20 mouse cellular contexts compared by ENCODE assay signal in the genomic region with DNA sequence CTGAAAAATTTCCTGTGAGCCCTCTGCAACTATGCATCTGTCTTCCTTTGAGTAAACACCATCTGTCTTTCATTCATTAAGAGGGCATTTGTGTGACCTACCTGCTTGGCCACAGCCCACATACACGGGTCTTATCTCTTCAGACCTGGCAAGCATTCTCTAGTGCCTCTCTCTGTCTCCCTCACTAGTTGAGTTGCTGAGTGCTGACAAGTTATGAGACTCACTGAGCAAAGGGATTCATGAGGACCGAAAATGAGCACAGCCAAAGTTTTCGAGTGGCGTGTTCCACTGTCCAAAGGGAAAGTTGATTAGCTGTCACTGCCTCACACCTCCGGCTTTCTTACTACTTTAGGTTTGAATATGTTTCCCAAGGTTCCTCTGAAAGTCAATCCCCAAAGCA.
"Had no signal": no experiment of that assay in that cellular context is flagged by ENCODE, and none has a peak within 500 bp of the region (broad histone marks: within the 10 kb centered on the region; RNA-seq: fewer than 3 reads in every experiment).

No protein-coding gene starts in this region.

- H3K36me3 ChIP-seq: limb, embryonic 12.5 days; limb, embryonic 15.5 days; midbrain, embryonic 13.5 days; neural tube, embryonic 12.5 days; neural tube, embryonic 15.5 days had no signal

- H3K9me3 ChIP-seq: limb, embryonic 15.5 days; neural tube, embryonic 15.5 days had no signal

- ATAC-seq: liver, postnatal 0 days; lung, postnatal 0 days had no signal

- H3K4me2 ChIP-seq: limb, embryonic 12.5 days; limb, embryonic 15.5 days; liver, embryonic 11.5 days; lung, embryonic 14.5 days; midbrain, embryonic 13.5 days; neural tube, embryonic 12.5 days; neural tube, embryonic 15.5 days had no signal

- H3K9ac ChIP-seq: limb, embryonic 12.5 days; limb, embryonic 15.5 days; liver, embryonic 14.5 days; liver, postnatal 0 days; lung, embryonic 14.5 days; midbrain, embryonic 13.5 days; neural tube, embryonic 12.5 days; neural tube, embryonic 15.5 days had no signal

- H3K4me3 ChIP-seq: limb, embryonic 12.5 days; limb, embryonic 15.5 days; midbrain, embryonic 13.5 days; neural tube, embryonic 12.5 days; neural tube, embryonic 15.5 days had no signal

- H3K27ac ChIP-seq: limb, embryonic 12.5 days; limb, embryonic 15.5 days; liver, embryonic 14.5 days; macrophage; midbrain, embryonic 13.5 days; neural tube, embryonic 12.5 days; neural tube, embryonic 15.5 days; stomach, postnatal 0 days had no signal

- DNase-seq: kidney, postnatal 14 days; kidney, postnatal 4 days; left cerebral cortex, postnatal 4 days; liver, postnatal 0 days; lung, embryonic 14.5 days; right cerebral cortex, adult 18-20 months; right cerebral cortex, postnatal 14 days; right cerebral cortex, postnatal 4 days; thymus, adult 18-20 months; thymus, postnatal 36 days had no signal

- H3K27me3 ChIP-seq: limb, embryonic 12.5 days; limb, embryonic 15.5 days; neural tube, embryonic 15.5 days had no signal
